Comparison of ENCODE assay signal across 31 mouse cellular contexts in the genomic region with DNA sequence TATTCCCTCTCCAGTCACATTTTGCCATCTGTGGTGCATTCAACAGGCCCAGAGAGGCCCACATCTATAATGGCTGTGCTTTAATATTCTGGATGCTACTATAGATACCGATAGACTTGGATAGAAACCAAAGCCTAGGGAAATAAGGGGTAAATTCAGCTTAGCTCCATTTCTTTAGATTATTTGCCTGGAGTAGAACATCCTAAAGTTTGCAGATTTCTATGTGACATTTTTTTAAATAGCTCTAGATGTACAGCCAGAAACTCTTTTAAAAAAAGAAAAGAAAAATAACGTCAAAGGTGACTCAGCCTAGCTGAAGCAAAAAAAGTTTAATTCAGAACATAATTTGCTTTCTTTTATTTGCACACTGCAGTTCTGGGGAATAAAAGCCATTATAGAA.
"Had no signal": no experiment of that assay in that cellular context is flagged by ENCODE, and none has a peak within 500 bp of the region (broad histone marks: within the 10 kb centered on the region; RNA-seq: fewer than 3 reads in every experiment).

No protein-coding gene starts in this region.

- H3K4me2 ChIP-seq: limb, embryonic 12.5 days; limb, embryonic 13.5 days; limb, embryonic 15.5 days; liver, embryonic 11.5 days; liver, embryonic 12.5 days; liver, embryonic 13.5 days; liver, embryonic 15.5 days; lung, embryonic 14.5 days; lung, embryonic 15.5 days; midbrain, embryonic 11.5 days; midbrain, embryonic 12.5 days; midbrain, embryonic 13.5 days; midbrain, embryonic 15.5 days; neural tube, embryonic 12.5 days had no signal

- H3K4me3 ChIP-seq: limb, embryonic 10.5 days; limb, embryonic 12.5 days; limb, embryonic 13.5 days; limb, embryonic 15.5 days; liver, embryonic 12.5 days; liver, embryonic 13.5 days; liver, embryonic 15.5 days; lung, embryonic 15.5 days; megakaryocyte, embryonic 14.5 days; midbrain, embryonic 10.5 days; midbrain, embryonic 12.5 days; midbrain, embryonic 13.5 days; midbrain, embryonic 15.5 days; myocyte; neural tube, embryonic 12.5 days had no signal

- H3K36me3 ChIP-seq: limb, embryonic 10.5 days; limb, embryonic 12.5 days; limb, embryonic 13.5 days; limb, embryonic 15.5 days; liver, embryonic 12.5 days; liver, embryonic 13.5 days; liver, embryonic 15.5 days; lung, embryonic 15.5 days; midbrain, embryonic 10.5 days; midbrain, embryonic 12.5 days; midbrain, embryonic 13.5 days; midbrain, embryonic 15.5 days; neural tube, embryonic 12.5 days had no signal

- H3K9ac ChIP-seq: limb, embryonic 12.5 days; limb, embryonic 13.5 days; limb, embryonic 15.5 days; liver, embryonic 12.5 days; liver, embryonic 13.5 days; liver, embryonic 14.5 days; liver, embryonic 15.5 days; liver, postnatal 0 days; lung, embryonic 14.5 days; lung, embryonic 15.5 days; midbrain, embryonic 12.5 days; midbrain, embryonic 13.5 days; midbrain, embryonic 15.5 days; neural tube, embryonic 12.5 days had no signal

- H3K4me1 ChIP-seq: limb, embryonic 10.5 days; limb, embryonic 12.5 days; limb, embryonic 13.5 days; limb, embryonic 15.5 days; liver, embryonic 12.5 days; liver, embryonic 13.5 days; liver, embryonic 15.5 days; lung, embryonic 15.5 days; megakaryocyte, embryonic 14.5 days; midbrain, embryonic 10.5 days; midbrain, embryonic 12.5 days; midbrain, embryonic 15.5 days; neural tube, embryonic 12.5 days had no signal

- DNase-seq: left cerebral cortex, postnatal 4 days; liver; liver, embryonic 13.5 days; liver, postnatal 0 days; lung, adult 18-20 months; lung, adult 2 months; lung, embryonic 14.5 days; lung, postnatal 10 days; lung, postnatal 14 days; lung, postnatal 36 days; lung, postnatal 4 days had no signal

- H3K27ac ChIP-seq: limb, embryonic 10.5 days; limb, embryonic 12.5 days; limb, embryonic 13.5 days; limb, embryonic 15.5 days; liver, embryonic 12.5 days; liver, embryonic 13.5 days; liver, embryonic 14.5 days; liver, embryonic 15.5 days; lung, embryonic 15.5 days; macrophage; midbrain, embryonic 10.5 days; midbrain, embryonic 12.5 days; midbrain, embryonic 13.5 days; midbrain, embryonic 15.5 days; neural tube, embryonic 12.5 days had no signal

- ATAC-seq: liver, embryonic 12.5 days; liver, postnatal 0 days; lung, postnatal 0 days; midbrain, embryonic 13.5 days; midbrain, embryonic 15.5 days; midbrain, embryonic 16.5 days had no signal

- H3K27me3 ChIP-seq: limb, embryonic 12.5 days; limb, embryonic 13.5 days; limb, embryonic 15.5 days; liver, embryonic 12.5 days; liver, embryonic 13.5 days; liver, embryonic 15.5 days; lung, embryonic 15.5 days; megakaryocyte, embryonic 14.5 days; midbrain, embryonic 12.5 days; midbrain, embryonic 13.5 days; midbrain, embryonic 15.5 days; neural tube, embryonic 12.5 days had no signal

- H3K9me3 ChIP-seq: limb, embryonic 10.5 days; limb, embryonic 12.5 days; limb, embryonic 13.5 days; limb, embryonic 15.5 days; liver, embryonic 12.5 days; liver, embryonic 13.5 days; liver, embryonic 15.5 days; lung, embryonic 15.5 days; megakaryocyte, embryonic 14.5 days; midbrain, embryonic 10.5 days; midbrain, embryonic 12.5 days; midbrain, embryonic 13.5 days; midbrain, embryonic 15.5 days; neural tube, embryonic 12.5 days had no signal
